Mouse (Mus musculus): ENCODE results near the gene Olfr792.

The Olfr792 gene

DNA sequence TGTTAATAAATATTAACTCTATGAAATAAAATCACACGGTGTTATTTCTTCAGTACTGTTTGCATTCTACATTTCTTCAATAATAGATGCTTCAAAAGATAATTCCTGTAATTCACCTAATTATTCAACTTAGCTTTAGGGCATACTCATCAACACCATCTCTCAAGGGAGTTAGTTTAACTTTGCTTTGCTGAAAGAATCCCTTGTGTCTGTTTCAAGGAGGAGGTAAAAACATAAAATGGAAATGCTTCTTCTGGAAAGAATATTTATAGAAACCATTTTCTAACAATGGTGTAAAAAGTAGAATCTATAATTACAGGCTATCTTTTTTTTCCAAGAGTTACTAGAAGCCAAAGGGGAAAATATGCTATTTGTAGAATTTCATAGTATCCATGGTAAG is at the start of gene Olfr792:
Gene Olfr792, plus strand, starts transcription at position 301 of the 400 bp plus-strand sequence.
- no peak for DNase-seq (ENCODE audit: low spot score in 2 of 2)

GRCm38 (mm10) chr10:129490101-129490500 is 48.9 kb upstream of the Olfr792 start:
- DNase-seq (ENCODE audit: low spot score in 2 of 2) = no peak

DNA sequence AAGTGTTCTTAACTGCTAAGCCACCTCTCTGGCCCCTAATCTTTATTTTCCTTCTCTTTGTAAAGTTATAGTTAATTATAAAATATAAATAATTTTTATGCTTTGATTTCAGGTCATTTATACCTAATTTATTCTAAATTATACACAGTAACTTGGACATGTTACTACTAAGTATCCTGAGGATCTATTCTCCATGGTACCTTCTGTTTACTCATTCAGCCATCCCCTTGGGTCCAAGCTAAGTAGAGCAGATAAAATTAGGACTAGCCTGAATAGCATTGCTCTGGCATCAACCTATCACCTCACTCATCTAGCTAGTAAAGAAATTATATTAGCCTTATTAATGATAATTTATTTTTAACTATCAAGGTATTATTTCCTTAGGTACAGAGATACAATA is 40.8 kb upstream of the Olfr792 start, which contains the start of gene Olfr790:
Gene Olfr790, plus strand, starts transcription at position 301 of the 400 bp plus-strand sequence.
- no peak for DNase-seq (ENCODE audit: low spot score in 2 of 2)

DNA sequence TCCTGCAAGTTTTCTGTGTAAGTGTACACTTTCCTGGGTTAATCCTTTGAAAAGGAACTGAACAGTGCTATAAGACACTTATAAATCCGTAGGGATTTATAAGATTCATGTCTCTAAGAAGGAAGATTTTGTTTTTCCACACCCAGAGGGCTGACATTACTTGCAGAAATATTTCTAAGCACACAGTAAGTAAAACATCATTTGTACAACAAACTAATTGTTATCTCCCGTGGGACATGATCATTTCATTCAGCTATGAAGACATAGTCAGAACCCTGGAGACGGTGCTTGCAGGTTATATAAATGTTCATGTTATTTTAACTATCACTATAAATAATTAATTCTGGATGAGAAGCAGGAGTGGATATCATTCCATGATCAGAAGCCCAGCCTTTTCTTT is 17.5 kb upstream of the Olfr792 start, which contains the start of gene Olfr791:
Gene Olfr791, plus strand, starts transcription at position 301 of the 400 bp plus-strand sequence.
- no peak for DNase-seq (ENCODE audit: low spot score in 2 of 2)

DNA sequence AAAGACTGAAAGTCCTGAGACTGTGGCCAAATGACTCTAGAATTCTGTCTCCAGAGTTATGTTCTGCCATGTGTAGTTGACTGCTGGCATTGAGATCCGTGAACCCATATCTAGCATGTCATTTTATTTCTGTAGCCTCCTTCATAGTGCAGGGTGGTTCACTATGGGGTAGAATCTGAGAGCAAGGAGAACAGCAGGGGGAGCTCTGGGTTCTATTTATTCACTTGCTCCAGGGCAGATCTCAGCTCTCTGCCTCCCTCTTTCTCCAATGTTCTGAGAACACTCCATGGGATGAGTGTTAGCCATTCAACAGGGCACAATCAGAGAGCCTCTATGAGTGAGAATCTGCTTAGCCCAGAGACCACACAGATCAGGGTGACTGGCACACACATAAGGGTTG is 10.4 kb downstream of the Olfr792 start:
- no peak for DNase-seq (ENCODE audit: low spot score in 2 of 2)

DNA sequence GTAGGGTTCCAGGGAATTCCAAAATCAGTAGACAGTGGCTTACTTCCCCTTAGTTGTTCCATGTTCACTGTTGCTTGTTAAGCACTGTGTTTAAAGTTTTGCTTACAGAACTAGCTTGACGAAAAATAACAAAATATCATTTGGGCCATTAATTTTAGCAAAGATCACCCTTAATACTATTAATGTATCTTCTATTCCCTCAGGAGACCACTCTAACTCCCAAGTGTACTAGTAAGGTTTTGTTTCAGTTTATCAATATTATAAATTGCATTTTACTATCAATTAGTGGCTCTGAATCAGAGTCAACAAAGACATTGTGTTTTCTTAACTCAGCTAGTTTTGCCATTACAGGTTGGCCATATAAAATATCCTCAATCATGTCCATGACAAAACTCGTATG is 28.4 kb downstream of the Olfr792 start, which contains the start of gene Olfr794:
Gene Olfr794, plus strand, starts transcription at position 301 of the 400 bp plus-strand sequence.
- no peak for DNase-seq (ENCODE audit: low spot score in 2 of 2)

- DNase-seq (ENCODE audit: low spot score in 2 of 2) = no peak
These were observed 38.1 kb downstream of the Olfr792 start for GRCm38 (mm10) chr10:129577066-129577465.

Data from heart, adult 9 months (tissue).